Mouse (Mus musculus) layer of hippocampus, adult 9-11 months (tissue): ENCODE results near the gene 1700025G04Rik.

Source experiments
- DNase-seq: peaks from one replicate; pipeline ENCODE4 v3.0.0; 2022

1700025G04Rik gene

GRCm38 (mm10) chr1:152090018-152090553 is at the start of gene 1700025G04Rik:
1700025G04Rik (minus strand) TSS chr1:152090125.
- DNase-seq, result peak; percentile 86

GRCm38 (mm10) chr1:152139496-152139895 is 49.6 kb upstream of the 1700025G04Rik start:
- no peak for DNase-seq

GRCm38 (mm10) chr1:152130029-152130727 is 40.3 kb upstream of the 1700025G04Rik start:
- DNase-seq, result peak; percentile 67

GRCm38 (mm10) chr1:152125451-152125850 is 35.5 kb upstream of the 1700025G04Rik start:
- DNase-seq, result no peak

- no peak for DNase-seq
These were observed 20.2 kb upstream of the 1700025G04Rik start for GRCm38 (mm10) chr1:152110123-152110522.

- no peak for DNase-seq
These were observed 16.2 kb upstream of the 1700025G04Rik start for GRCm38 (mm10) chr1:152106136-152106535.

GRCm38 (mm10) chr1:152105246-152105645 is 15.3 kb upstream of the 1700025G04Rik start:
- no peak for DNase-seq

- DNase-seq, result no peak
These were observed 11.8 kb upstream of the 1700025G04Rik start for GRCm38 (mm10) chr1:152101746-152102145.

- no peak for DNase-seq
These were observed 6.1 kb upstream of the 1700025G04Rik start for GRCm38 (mm10) chr1:152096045-152096444.

- peak; percentile 48 for DNase-seq
These were observed 930 bp upstream of the 1700025G04Rik start for GRCm38 (mm10) chr1:152090564-152091545.

GRCm38 (mm10) chr1:152089526-152089925 is 399 bp downstream of the 1700025G04Rik start:
- peak; percentile 43 for DNase-seq

- peak; percentile 38 for DNase-seq
These were observed 1.0 kb downstream of the 1700025G04Rik start for GRCm38 (mm10) chr1:152088791-152089401.

GRCm38 (mm10) chr1:152088030-152088429 is 1.9 kb downstream of the 1700025G04Rik start:
- DNase-seq, result no peak

- no peak for DNase-seq
These were observed 3.0 kb downstream of the 1700025G04Rik start for GRCm38 (mm10) chr1:152086951-152087350.

GRCm38 (mm10) chr1:152085561-152085960 is 4.4 kb downstream of the 1700025G04Rik start:
- DNase-seq, result no peak

- no peak for DNase-seq
These were observed 5.1 kb downstream of the 1700025G04Rik start for GRCm38 (mm10) chr1:152084638-152085345.

- DNase-seq, result no peak
These were observed 7.8 kb downstream of the 1700025G04Rik start for GRCm38 (mm10) chr1:152081954-152082711.

GRCm38 (mm10) chr1:152081121-152081520 is 8.8 kb downstream of the 1700025G04Rik start:
- no peak for DNase-seq

GRCm38 (mm10) chr1:152080244-152080643 is 9.7 kb downstream of the 1700025G04Rik start:
- DNase-seq, result no peak

GRCm38 (mm10) chr1:152077171-152077715 is 12.7 kb downstream of the 1700025G04Rik start:
- no peak for DNase-seq

GRCm38 (mm10) chr1:152076222-152076845 is 13.6 kb downstream of the 1700025G04Rik start:
- DNase-seq, result no peak
